Mouse (Mus musculus): Measurements from ENCODE around the gene Csmd2. TPM values are rescaled to one million over a fixed set of nuclear protein-coding genes. Genes with fewer than 3 reads are reported as not detected.

The Csmd2 gene
- polyA plus RNA-seq (2016; fragmentation: Nextera tagmentation; extraction: Ambion mirVana): 1.2 and 2.4 TPM in 2 replicates

DNA sequence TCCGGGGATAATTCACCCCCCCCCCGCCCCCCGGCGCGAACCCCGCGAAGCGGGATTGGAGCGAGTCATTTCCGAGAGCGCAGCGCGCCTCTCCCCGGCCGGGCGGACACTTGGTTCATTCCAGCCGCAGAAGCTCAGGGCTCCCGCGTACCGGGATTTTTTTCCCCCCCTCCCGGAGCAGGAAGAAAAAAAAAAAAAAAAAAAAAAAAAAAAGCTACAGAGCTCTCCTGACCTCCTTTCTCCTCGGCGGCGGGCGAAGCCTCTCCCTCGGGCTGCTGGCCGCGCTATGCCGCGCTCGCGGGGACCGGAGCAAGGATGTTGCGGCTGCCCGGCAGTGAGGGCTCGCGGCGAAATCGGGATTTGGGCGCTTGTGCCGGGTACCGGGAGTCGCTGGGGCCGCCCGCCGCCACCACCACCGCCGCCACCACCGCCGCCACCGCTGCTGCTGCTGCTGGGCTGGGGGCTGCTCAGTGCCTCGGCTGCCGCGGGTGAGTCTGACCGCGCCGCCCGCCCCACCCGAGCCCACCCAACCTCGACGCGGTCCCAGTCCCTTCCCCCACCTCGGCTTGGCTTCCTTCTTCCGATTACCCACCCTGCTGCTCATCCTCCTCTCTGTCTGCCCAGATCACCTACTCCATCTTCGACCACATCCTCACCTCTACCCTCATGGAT lies at the start of gene Csmd2:
Csmd2 (plus strand) TSS at position 74 of the 672 bp plus-strand sequence.
- H3K27me3 ChIP-seq (ENCODE audit: insufficient read depth, poor library complexity, severe bottlenecking): peaks cover 82% of the 10 kb centered on the region
- peak within 1 kb of the TSS; percentile 74 for H3K4me3 ChIP-seq
- H3K4me1 ChIP-seq (replicated peaks): peaks cover 41% of the 10 kb centered on the region
- H3K27ac ChIP-seq: peak within 1 kb of the TSS; percentile 89
- no peaks in the 10 kb centered on the region for H3K9me3 ChIP-seq
- under 1% methylated on average over 64 of the region's 65 CpGs for WGBS
- H3K36me3 ChIP-seq: no peaks in the 10 kb centered on the region
- DNase-seq (ENCODE audit: low spot score): peak; percentile 58

DNA sequence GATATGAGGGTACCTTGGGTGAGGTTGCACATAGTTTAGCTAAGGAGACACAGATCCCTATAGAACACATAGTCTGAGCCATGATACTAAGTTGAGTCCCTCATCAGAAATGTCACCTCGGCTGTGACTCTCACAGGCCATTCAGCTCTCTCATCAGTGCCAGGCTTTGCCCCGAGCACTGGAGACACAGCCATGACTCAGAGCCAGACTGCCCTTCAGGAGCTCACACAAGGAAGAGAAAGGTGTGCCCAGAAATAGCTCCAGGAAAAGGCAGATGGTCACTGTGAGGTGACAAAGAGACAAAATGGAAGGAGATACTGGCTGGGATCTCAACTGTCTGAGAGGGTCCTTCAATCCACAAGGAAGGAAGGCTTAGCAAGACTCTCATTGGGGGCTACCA lies 40.0 kb upstream of the Csmd2 start:
- no peak for DNase-seq (ENCODE audit: low spot score)
- H3K4me3 ChIP-seq: no peak overlapping the region
- peaks cover 7% of the 10 kb centered on the region for H3K4me1 ChIP-seq (replicated peaks)
- H3K27ac ChIP-seq: no peak overlapping the region
- H3K9me3 ChIP-seq: no peaks in the 10 kb centered on the region
- no peaks in the 10 kb centered on the region for H3K36me3 ChIP-seq
- WGBS: 83% methylated on average over 2 of the region's 2 CpGs
- no peaks in the 10 kb centered on the region for H3K27me3 ChIP-seq (ENCODE audit: insufficient read depth, poor library complexity, severe bottlenecking)

DNA sequence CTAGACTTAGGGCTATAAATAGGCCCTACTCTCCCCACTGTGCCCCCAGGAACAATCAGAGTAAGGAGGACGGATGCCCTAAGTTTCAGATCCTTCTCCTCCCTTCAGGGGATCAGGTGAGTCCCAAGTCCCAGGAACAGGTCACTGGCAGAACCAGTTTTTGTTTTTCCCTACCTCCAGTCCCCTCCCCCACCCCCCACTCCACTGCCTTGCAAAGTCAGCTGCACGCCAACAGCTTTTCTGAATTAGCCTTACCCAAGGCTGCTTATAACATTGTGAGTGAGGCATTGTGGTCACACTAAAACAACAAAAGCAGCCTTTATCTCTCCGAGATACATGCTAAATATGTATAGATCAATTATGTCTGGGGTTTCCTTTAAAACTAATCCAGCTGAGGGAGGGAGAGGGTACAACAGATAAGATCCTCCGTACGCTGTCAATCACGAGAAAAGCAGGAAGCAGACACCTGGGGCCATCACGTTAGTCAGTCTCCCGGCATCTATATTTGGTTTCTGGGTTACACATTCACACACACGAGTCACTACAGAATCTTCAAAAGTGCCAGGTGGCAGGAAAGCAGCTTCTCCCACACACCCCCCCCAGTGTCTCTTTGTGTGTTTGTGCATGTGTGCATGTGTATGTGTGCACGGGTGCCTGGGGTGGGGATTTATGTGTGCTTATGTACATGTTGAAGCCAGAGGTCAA lies 34.5 kb upstream of the Csmd2 start:
- H3K36me3 ChIP-seq: no peaks in the 10 kb centered on the region
- H3K27ac ChIP-seq: no peak overlapping the region
- WGBS: 55% methylated on average over 10 of the region's 10 CpGs
- no peak for DNase-seq (ENCODE audit: low spot score)
- H3K4me3 ChIP-seq: no peak overlapping the region
- no peaks in the 10 kb centered on the region for H3K27me3 ChIP-seq (ENCODE audit: insufficient read depth, poor library complexity, severe bottlenecking)
- H3K9me3 ChIP-seq: no peaks in the 10 kb centered on the region
- peaks cover 20% of the 10 kb centered on the region for H3K4me1 ChIP-seq (replicated peaks)

DNA sequence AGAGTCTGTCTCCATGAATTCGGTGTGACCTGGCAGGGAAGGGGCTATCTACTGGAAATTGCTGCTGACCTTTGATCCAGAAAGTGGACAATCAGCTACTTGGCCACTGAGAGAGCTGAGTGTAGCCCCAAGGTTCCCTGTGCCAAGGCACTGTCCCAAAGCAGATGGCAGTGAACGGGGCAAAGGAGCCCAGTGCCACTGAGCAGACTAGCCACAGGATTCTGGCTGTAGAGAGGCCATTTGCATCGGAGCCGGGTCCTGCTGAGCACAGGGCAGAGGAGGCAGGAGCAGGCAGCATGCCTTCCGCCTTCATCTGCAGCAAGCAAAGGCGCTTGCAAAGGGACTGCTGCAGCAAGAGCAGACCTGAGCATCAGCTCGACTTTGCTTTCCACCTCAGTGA lies 18.6 kb upstream of the Csmd2 start:
- peaks cover 25% of the 10 kb centered on the region for H3K4me1 ChIP-seq (replicated peaks)
- H3K27me3 ChIP-seq (ENCODE audit: insufficient read depth, poor library complexity, severe bottlenecking): peaks cover 47% of the 10 kb centered on the region
- H3K36me3 ChIP-seq: no peaks in the 10 kb centered on the region
- H3K9me3 ChIP-seq: no peaks in the 10 kb centered on the region
- no peak overlapping the region for H3K4me3 ChIP-seq
- WGBS: 15% methylated on average over 7 of the region's 7 CpGs
- no peak overlapping the region for H3K27ac ChIP-seq
- DNase-seq (ENCODE audit: low spot score): no peak

- 6% methylated on average over 7 of the region's 7 CpGs for WGBS
- H3K4me1 ChIP-seq (replicated peaks): peaks cover 25% of the 10 kb centered on the region
- H3K36me3 ChIP-seq: no peaks in the 10 kb centered on the region
- H3K4me3 ChIP-seq: no peak overlapping the region
- peak overlapping the region; percentile 64; the same call in 1 of the 2 replicates for H3K27ac ChIP-seq
- DNase-seq (ENCODE audit: low spot score): peak; percentile 61
- peaks cover 47% of the 10 kb centered on the region for H3K27me3 ChIP-seq (ENCODE audit: insufficient read depth, poor library complexity, severe bottlenecking)
- no peaks in the 10 kb centered on the region for H3K9me3 ChIP-seq
Observed at GRCm38 (mm10) chr4:127970018-127970421, 17.6 kb upstream of the Csmd2 start.

DNA sequence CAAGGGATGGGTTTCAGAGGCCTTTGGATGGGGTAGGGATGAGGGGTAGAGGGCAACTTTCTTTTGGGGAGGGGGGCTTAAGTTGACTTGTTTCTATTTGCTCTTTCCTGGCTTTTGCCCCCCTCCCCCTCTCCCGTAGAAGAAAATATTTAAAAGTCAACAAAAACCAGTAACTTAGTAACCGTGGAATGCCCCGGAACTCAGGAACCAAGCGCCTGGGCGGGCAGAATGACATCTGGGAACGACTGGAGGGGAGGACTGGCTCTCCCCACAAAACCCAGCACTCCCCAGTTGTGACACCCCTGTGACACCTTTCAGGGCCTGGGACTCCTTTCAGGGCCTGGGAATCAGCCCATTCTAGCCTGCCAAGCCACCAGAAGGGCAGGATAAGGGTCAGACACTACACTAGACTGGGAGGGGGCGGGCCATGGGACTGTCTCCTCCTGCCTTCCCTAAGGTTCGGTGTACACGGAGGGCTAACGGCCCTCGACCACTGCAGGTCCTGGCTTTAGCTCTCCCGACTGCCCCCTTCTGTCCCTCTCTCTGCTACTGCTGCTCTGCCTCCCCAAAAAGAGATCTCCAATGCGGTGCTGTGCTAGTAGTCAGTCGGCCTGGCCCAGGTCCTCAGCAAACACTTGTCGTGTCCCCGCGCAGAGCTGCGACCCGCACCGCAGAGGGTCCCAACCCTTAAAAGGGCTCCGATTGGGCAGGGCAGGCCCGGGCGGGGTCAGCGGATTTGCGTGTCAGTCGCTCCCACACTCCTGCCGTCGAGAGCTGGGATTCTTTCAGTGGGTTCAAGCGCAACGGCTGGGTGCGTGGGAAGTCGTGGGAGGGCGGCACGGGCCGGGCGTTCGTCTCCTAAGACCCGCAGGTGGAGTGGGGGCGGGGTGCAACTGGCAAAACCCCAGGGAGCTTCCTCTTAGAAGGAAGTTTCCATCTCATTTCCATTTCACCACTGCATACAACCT lies 16.5 kb upstream of the Csmd2 start, which contains the start of gene CK137956:
CK137956 (minus strand) TSS at position 51 of the 968 bp plus-strand sequence.
- H3K4me1 ChIP-seq (replicated peaks): peaks cover 25% of the 10 kb centered on the region
- H3K27me3 ChIP-seq (ENCODE audit: insufficient read depth, poor library complexity, severe bottlenecking): peaks cover 47% of the 10 kb centered on the region
- H3K36me3 ChIP-seq: no peaks in the 10 kb centered on the region
- DNase-seq (ENCODE audit: low spot score): peak; percentile 42
- peak within 1 kb of the TSS; percentile 37 for H3K4me3 ChIP-seq
- no peaks in the 10 kb centered on the region for H3K9me3 ChIP-seq
- peak within 1 kb of the TSS; percentile 64; the same call in 1 of the 2 replicates for H3K27ac ChIP-seq
- WGBS: 5% methylated on average over 39 of the region's 39 CpGs

- H3K9me3 ChIP-seq: no peaks in the 10 kb centered on the region
- no peak for DNase-seq (ENCODE audit: low spot score)
- no peak overlapping the region for H3K4me3 ChIP-seq
- no peaks in the 10 kb centered on the region for H3K36me3 ChIP-seq
- H3K4me1 ChIP-seq (replicated peaks): peaks cover 25% of the 10 kb centered on the region
- H3K27me3 ChIP-seq (ENCODE audit: insufficient read depth, poor library complexity, severe bottlenecking): peaks cover 47% of the 10 kb centered on the region
- 86% methylated on average over 3 of the region's 3 CpGs for WGBS
- no peak overlapping the region for H3K27ac ChIP-seq
Observed at GRCm38 (mm10) chr4:127972976-127973375, 14.7 kb upstream of the Csmd2 start.

GRCm38 (mm10) chr4:127981125-127981524 lies 6.5 kb upstream of the Csmd2 start:
- Histone ChIP-seq H3K36me3 (no peaks in the 10 kb centered on the region), H3K27ac (no peak overlapping the region), H3K4me3 (no peak overlapping the region), H3K9me3 (no peaks in the 10 kb centered on the region), H3K27me3 (ENCODE audit: insufficient read depth, poor library complexity, severe bottlenecking) (peaks cover 41% of the 10 kb centered on the region), H3K4me1 (replicated peaks) (peaks cover 19% of the 10 kb centered on the region)
- no peak for DNase-seq (ENCODE audit: low spot score)
- 47% methylated on average over 6 of the region's 6 CpGs for WGBS

GRCm38 (mm10) chr4:127984426-127984825 lies 3.2 kb upstream of the Csmd2 start:
- 97% methylated on average over 2 of the region's 2 CpGs for WGBS
- Histone ChIP-seq H3K4me1 (replicated peaks) (peaks cover 49% of the 10 kb centered on the region), H3K36me3 (no peaks in the 10 kb centered on the region), H3K9me3 (no peaks in the 10 kb centered on the region), H3K27me3 (ENCODE audit: insufficient read depth, poor library complexity, severe bottlenecking) (peaks cover 68% of the 10 kb centered on the region), H3K27ac (no peak overlapping the region), H3K4me3 (no peak overlapping the region)
- DNase-seq (ENCODE audit: low spot score): no peak

DNA sequence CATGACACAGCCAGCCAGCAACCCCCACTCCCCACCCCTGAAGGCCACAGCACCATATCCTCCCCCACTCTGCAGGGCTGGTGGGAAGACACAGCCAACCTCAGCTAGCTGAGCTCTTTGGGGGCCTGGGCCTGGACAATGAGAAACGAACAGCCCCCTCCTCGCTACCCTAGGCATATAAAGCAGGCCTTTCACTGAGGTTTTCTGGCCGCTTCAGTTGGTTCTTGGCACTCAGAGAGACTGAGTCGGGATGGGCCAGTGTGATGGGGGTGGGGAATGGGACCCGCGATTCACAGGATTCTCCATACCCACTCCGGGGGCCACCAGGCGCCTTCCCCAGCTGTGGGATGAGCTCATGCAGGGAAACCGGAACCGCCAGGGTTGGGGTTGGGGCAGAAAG lies 1.8 kb upstream of the Csmd2 start:
- no peaks in the 10 kb centered on the region for H3K36me3 ChIP-seq
- peak overlapping the region; percentile 74 for H3K4me3 ChIP-seq
- H3K4me1 ChIP-seq (replicated peaks): peaks cover 53% of the 10 kb centered on the region
- H3K27me3 ChIP-seq (ENCODE audit: insufficient read depth, poor library complexity, severe bottlenecking): peaks cover 83% of the 10 kb centered on the region
- H3K27ac ChIP-seq: peak overlapping the region; percentile 6; the same call in 1 of the 2 replicates
- WGBS: 9% methylated on average over 10 of the region's 10 CpGs
- no peaks in the 10 kb centered on the region for H3K9me3 ChIP-seq
- DNase-seq (ENCODE audit: low spot score): no peak

DNA sequence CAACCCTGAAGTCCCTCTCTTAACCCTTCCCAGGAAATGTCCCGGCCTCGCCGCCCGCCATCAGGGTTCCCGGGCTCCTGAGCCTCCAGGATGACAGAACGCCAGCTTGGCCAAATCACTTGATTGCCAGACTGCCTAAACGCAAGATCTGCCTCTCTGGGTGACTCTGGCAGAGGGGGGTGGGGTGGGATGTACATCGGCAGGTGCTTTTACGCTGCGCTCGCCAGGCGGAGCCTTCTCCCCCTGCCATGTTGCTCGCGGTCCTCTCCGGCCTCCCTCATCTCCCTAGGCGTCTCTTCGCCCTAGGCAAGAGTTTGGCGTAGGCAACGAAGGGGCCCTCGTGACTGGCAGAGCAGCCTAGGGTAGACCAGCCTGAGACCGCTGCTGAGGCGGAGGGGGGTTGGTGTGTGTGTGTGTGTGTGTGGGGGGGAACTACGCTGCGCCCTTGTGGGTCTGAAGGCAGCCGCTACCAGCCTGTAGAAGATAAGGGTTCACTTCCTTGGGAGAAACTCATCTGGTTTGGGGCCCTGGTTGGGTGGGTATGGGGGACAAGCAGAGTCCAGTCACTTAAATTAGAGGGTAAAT lies 1.1 kb upstream of the Csmd2 start:
- peaks cover 46% of the 10 kb centered on the region for H3K4me1 ChIP-seq (replicated peaks)
- peak overlapping the region; percentile 74 for H3K27ac ChIP-seq
- 4% methylated on average over 25 of the region's 25 CpGs for WGBS
- peak overlapping the region; percentile 74 for H3K4me3 ChIP-seq
- no peaks in the 10 kb centered on the region for H3K36me3 ChIP-seq
- no peaks in the 10 kb centered on the region for H3K9me3 ChIP-seq
- peaks cover 87% of the 10 kb centered on the region for H3K27me3 ChIP-seq (ENCODE audit: insufficient read depth, poor library complexity, severe bottlenecking)
- peak; percentile 42 for DNase-seq (ENCODE audit: low spot score)

GRCm38 (mm10) chr4:127987270-127987669 lies 387 bp upstream of the Csmd2 start:
- peaks cover 41% of the 10 kb centered on the region for H3K4me1 ChIP-seq (replicated peaks)
- 5% methylated on average over 10 of the region's 10 CpGs for WGBS
- H3K36me3 ChIP-seq: no peaks in the 10 kb centered on the region
- H3K27ac ChIP-seq: peak overlapping the region; percentile 89; the same call in 1 of the 2 replicates
- H3K4me3 ChIP-seq: peak overlapping the region; percentile 74
- H3K27me3 ChIP-seq (ENCODE audit: insufficient read depth, poor library complexity, severe bottlenecking): peaks cover 87% of the 10 kb centered on the region
- no peaks in the 10 kb centered on the region for H3K9me3 ChIP-seq
- DNase-seq (ENCODE audit: low spot score): peak; percentile 33

Measured in hindbrain, embryonic 10.5 days (tissue).